Mouse (Mus musculus) cerebellum, adult 8-10 months (tissue): ENCODE measurements around the gene Rnf215.
"Not testable (repeated sequence)": the region's sequence is repeated elsewhere in the genome, so short reads cannot be mapped to it uniquely, and the experiment has no call there.

Experiments used
- DNase-seq: peaks from one replicate; pipeline ENCODE4 v3.0.0; 2022

Rnf215 gene

GRCm38 (mm10) chr11:4134986-4135935 is at the start of gene Rnf215:
Gene Rnf215 (plus strand): TSS chr11:4135202.
- peak; percentile 89 for DNase-seq

GRCm38 (mm10) chr11:4086246-4086645 is 48.8 kb upstream of the Rnf215 start:
- DNase-seq: no peak

- DNase-seq: no peak
These were observed 47.7 kb upstream of the Rnf215 start for GRCm38 (mm10) chr11:4087267-4087666.

GRCm38 (mm10) chr11:4093459-4094377 is 41.3 kb upstream of the Rnf215 start:
- peak; percentile 27 for DNase-seq

- peak; percentile 59 for DNase-seq
These were observed 40.4 kb upstream of the Rnf215 start for GRCm38 (mm10) chr11:4094378-4095170.

GRCm38 (mm10) chr11:4095171-4096053 is 39.6 kb upstream of the Rnf215 start, which contains the start of gene Mtfp1:
Gene Mtfp1 (minus strand): TSS chr11:4095445.
- peak; percentile 64 for DNase-seq

- peak; percentile 98 for DNase-seq
These were observed 38.7 kb upstream of the Rnf215 start for GRCm38 (mm10) chr11:4096054-4096984.

GRCm38 (mm10) chr11:4097091-4097621 is 37.8 kb upstream of the Rnf215 start:
- no peak for DNase-seq

- DNase-seq: no peak
These were observed 36.9 kb upstream of the Rnf215 start for GRCm38 (mm10) chr11:4098120-4098519.

- no peak for DNase-seq
These were observed 36.2 kb upstream of the Rnf215 start for GRCm38 (mm10) chr11:4098816-4099215.

GRCm38 (mm10) chr11:4099447-4099846 is 35.6 kb upstream of the Rnf215 start:
- no peak for DNase-seq

- no peak for DNase-seq
These were observed 33.2 kb upstream of the Rnf215 start for GRCm38 (mm10) chr11:4101851-4102250.

GRCm38 (mm10) chr11:4103522-4103921 is 31.5 kb upstream of the Rnf215 start:
- no peak for DNase-seq

GRCm38 (mm10) chr11:4104989-4105388 is 30.0 kb upstream of the Rnf215 start:
- no peak for DNase-seq

GRCm38 (mm10) chr11:4105444-4105843 is 29.6 kb upstream of the Rnf215 start:
- no peak for DNase-seq

- DNase-seq: not testable (repeated sequence)
These were observed 27.1 kb upstream of the Rnf215 start for GRCm38 (mm10) chr11:4107901-4108300.

GRCm38 (mm10) chr11:4108691-4109090 is 26.3 kb upstream of the Rnf215 start:
- DNase-seq: no peak

- DNase-seq: no peak
These were observed 23.0 kb upstream of the Rnf215 start for GRCm38 (mm10) chr11:4112033-4112432.

GRCm38 (mm10) chr11:4112861-4113260 is 22.1 kb upstream of the Rnf215 start:
- DNase-seq: no peak

GRCm38 (mm10) chr11:4113496-4113895 is 21.5 kb upstream of the Rnf215 start:
- no peak for DNase-seq
